Mouse (Mus musculus) kidney, postnatal 14 days (tissue): ENCODE results near the gene Hlcs.

Experiments
- DNase-seq: peaks from one replicate; pipeline ENCODE4 v3.0.0; 2022; ENCODE audit warnings: mixed read lengths

Gene Hlcs

DNA sequence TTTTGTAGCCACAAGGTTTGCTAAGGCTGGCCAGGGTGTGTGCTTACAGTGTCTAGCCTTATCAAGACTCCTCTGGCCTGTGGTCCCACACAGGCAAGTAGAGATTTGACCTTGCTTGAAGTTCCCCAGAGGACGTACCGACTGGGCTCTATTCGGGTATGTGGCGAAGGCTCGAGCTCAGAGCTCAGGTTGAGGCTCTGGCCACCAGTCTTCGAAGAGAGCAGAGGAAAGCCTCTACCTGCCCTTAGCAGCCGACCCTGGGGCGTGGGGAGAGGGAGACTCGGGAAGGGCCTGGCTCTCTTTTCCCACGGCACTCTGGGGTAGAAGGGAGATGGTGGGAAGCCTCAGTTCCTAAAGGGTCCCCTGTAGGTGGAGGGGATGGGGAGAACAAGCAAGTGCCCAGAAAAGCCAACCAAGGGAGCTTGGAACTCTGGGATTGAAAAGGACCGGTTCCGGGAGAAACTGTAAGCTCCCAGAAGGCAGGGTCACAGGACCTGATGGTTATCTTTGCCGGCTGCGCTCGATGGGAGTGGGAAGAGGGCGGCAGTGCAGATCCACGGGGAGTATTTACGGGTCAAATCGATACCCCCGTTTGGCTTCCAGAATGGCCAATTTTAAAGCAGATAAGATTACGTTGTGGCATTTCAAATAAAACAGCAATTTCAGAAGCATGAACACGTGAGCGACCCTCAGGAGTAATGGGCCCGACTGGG is 220.1 kb downstream of the Hlcs start:
- DNase-seq: no peak

- DNase-seq: no peak
These were observed 220.7 kb downstream of the Hlcs start for GRCm38 (mm10) chr16:94092511-94093150.

GRCm38 (mm10) chr16:94088819-94089692 is 224.3 kb downstream of the Hlcs start:
- DNase-seq: no peak

DNA sequence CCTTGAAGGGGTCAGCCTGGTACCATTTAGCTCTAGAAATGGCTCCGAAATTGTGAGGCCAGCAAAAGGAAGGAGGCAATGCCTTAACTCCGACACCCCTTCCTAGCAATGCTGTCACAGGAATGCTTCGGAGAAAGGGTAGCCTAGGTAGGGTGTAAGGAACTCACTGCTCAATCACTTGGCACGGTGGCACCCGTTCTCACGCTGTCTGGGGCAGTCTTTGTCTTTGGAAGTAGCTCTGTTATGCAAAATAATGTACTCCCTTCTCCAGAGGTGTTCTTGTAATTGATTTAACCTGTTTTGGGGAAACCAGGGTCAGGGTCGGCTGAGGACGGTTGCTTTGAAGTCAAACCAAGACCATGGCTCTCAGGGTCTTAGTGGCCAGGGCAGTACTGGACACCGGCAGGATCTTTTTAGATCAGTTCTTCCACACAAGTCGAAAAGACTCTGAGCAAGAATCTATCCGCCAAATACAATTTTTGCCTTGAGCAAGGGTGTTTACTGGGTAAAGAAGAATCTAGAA is 225.1 kb downstream of the Hlcs start:
- DNase-seq: no peak

GRCm38 (mm10) chr16:94087570-94088225 is 225.7 kb downstream of the Hlcs start:
- DNase-seq: no peak

DNA sequence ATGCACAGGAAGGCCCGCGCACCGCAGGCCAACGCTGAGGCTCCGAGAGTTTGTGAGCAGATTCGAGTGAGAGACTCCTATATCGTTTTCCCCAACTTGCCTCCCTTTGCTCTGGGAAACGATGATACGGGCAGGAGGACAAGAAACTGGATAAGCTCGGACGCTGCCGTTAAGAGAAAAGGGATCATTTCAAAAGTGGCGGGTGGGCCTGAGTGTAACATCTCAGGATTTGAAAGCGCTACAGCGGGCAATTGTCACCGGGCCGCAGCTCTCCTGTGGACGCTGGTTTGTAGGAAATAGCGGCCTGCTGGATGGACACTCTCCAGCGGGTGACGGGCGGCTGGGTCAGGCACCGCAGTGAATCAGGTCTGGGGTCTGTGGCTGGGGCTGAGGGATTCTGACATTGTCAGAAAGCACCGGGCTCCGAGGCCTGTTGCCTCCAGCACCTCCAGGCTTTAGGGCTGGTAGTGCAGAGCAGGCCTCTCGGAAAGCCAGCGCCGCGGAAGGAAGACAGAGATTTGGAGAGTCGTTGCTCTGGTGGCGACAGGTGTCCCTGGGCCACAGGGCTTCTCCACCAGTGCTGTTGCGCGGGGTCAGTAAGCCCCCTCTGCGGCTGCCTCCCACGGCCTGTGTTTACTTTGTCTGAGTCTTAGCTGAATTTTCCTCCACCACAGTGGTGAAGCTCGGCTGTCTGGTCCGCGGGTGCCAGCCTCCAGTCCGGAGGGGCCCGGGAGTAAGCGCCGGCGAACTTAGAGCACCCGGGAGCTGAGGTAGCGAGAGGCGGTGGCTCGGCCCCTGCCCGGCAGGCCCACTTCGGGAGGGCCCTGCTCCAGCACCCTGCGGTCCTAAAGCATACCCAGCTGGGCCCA is 226.4 kb downstream of the Hlcs start:
- no peak for DNase-seq

DNA sequence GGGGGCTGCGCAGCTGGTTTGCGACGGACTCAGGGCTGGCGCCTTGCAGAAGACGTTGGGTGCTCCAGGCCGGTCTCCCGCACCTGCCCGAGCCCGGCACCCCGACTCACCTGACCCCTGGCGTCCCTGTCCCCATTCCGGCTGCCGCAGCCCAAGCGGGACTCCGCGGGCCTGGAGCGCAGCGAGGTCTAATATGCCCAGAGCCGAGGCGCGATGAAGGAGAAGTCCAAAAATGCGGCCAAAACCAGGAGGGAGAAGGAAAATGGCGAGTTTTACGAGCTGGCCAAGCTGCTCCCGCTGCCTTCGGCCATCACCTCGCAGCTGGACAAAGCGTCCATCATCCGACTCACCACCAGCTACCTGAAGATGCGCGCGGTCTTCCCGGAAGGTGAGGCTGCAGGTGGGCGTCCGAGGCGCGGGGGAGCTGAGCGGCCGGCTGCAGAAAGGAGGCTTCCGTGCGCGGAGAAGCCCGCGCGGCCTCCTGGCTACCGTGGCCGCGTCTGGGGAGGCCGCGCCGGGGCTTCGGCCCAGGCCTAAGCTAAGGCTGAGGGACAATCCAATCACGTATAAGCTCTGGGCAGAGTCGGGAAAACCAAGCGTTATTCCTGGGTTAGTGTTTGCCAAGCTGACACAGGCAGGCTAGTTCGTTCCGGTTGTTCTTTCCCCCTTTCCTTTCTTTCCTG is 227.6 kb downstream of the Hlcs start:
- DNase-seq: no peak

GRCm38 (mm10) chr16:94084711-94085602 is 228.4 kb downstream of the Hlcs start, which contains the start of gene Sim2:
Gene Sim2, plus strand, starts transcription at chr16:94084931.
- DNase-seq: peak; percentile 80

DNA sequence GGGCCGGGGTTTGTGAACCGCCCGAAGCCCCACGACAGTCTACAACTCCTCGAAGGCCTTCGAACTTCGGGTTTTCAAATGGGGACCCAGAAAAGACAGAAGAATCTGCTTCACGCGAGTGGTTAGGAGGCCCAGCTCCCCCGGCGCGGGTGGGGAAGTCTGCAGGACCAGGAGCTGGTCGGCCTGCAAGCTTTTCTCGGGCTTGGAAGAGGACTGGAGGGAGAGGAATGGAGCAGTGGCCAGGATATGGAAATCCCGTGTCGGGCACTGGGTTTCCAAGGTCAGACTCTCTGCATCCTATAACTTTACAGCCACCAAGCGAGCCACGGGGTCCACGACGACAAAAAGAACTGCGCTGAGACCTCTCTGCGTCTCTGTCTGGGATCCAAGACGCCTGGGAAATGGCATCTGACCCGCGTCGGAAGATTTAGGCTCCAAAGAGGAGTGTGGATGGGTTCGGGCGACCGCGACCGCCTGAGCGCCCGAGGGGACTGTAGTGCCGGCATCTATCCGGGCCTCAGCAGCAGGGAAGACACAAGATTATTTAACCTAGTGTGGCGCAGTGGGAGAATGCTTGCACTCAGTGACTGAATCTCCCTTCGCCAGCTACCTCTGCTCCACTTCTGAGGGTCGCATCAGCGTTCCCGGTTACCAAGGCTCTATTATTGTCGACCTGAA is 229.4 kb downstream of the Hlcs start:
- no peak for DNase-seq

- DNase-seq: no peak
These were observed 230.2 kb downstream of the Hlcs start for GRCm38 (mm10) chr16:94082960-94083847.

GRCm38 (mm10) chr16:94081996-94082708 is 231.2 kb downstream of the Hlcs start:
- DNase-seq: no peak

DNA sequence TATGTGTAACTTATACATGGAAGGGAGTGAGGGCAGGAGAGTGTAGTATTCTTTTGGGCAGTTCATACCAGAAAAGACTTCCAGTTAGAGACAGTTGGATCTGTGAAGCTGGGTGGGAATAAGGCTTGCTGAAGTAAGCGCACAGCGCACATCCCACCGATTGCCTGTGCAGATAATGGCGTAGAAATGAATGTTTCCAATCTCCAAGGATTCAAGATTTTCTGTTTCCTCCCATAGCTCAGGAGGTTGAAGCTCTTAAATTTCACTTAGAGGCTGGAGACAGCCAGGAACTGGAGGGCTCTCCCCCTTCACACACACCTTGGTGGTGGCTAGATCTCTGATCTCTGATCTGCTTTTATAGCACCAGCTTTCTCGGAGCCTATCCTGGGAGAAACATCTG is 231.8 kb downstream of the Hlcs start:
- DNase-seq: no peak

- DNase-seq: no peak
These were observed 233.4 kb downstream of the Hlcs start for GRCm38 (mm10) chr16:94079856-94080555.

- DNase-seq: no peak
These were observed 234.1 kb downstream of the Hlcs start for GRCm38 (mm10) chr16:94079075-94079855.
